Mouse (Mus musculus): ENCODE results near the gene Gm21964. TPM values are rescaled to one million over a fixed set of nuclear protein-coding genes. Genes with fewer than 3 reads are reported as not detected.

The Gm21964 gene
- total RNA-seq (2021): not detected
- long read RNA-seq, experiment 1: 0 reads
- long read RNA-seq, experiment 2: 0 reads

GRCm38 (mm10) chr8:110100907-110101306, at the start of gene Gm21964:
TSS of gene Gm21964 (plus strand) at chr8:110101207.
- no peak for DNase-seq
- intact Hi-C loops (cut with DNase I; ENCODE audit: low total_unique reads): no loop called here

- no peak for DNase-seq
- intact Hi-C loops (cut with DNase I; ENCODE audit: low total_unique reads): no loop called here
Measured at GRCm38 (mm10) chr8:110051208-110051607, 49.8 kb upstream of the Gm21964 start.

GRCm38 (mm10) chr8:110058207-110058606, 42.8 kb upstream of the Gm21964 start:
- no peak for DNase-seq
- intact Hi-C loops (cut with DNase I; ENCODE audit: low total_unique reads): no loop called here

GRCm38 (mm10) chr8:110064161-110064560, 36.8 kb upstream of the Gm21964 start:
- intact Hi-C loops (cut with DNase I; ENCODE audit: low total_unique reads): no loop called here
- no peak for DNase-seq

GRCm38 (mm10) chr8:110064606-110065365, 36.2 kb upstream of the Gm21964 start:
- no peak for DNase-seq
- intact Hi-C loops (cut with DNase I; ENCODE audit: low total_unique reads): no loop called here

GRCm38 (mm10) chr8:110065676-110066075, 35.3 kb upstream of the Gm21964 start:
- no peak for DNase-seq
- intact Hi-C loops (cut with DNase I; ENCODE audit: low total_unique reads): no loop called here

GRCm38 (mm10) chr8:110069706-110070105, 31.3 kb upstream of the Gm21964 start:
- intact Hi-C loops (cut with DNase I; ENCODE audit: low total_unique reads): loop anchor here (2.0 to 5.0 kb wide), 2 partner anchors 62 to 99 kb away; no protein-coding TSS in a partner anchor

GRCm38 (mm10) chr8:110071600-110071999, 29.4 kb upstream of the Gm21964 start:
- intact Hi-C loops (cut with DNase I; ENCODE audit: low total_unique reads): loop anchor here (2.0 to 5.0 kb wide), 2 partner anchors 64 to 101 kb away; no protein-coding TSS in a partner anchor
- DNase-seq: peak; percentile 55

More at GRCm38 (mm10) chr8:110069706-110070105, 31.3 kb upstream of the Gm21964 start:
- DNase-seq: no peak

GRCm38 (mm10) chr8:110074496-110074895, 26.5 kb upstream of the Gm21964 start:
- intact Hi-C loops (cut with DNase I; ENCODE audit: low total_unique reads): loop anchor here (5.0 kb wide), 1 partner anchor 67 kb away; no protein-coding TSS in a partner anchor
- no peak for DNase-seq

GRCm38 (mm10) chr8:110079282-110080221, 21.5 kb upstream of the Gm21964 start, which contains the start of gene Zfp612:
TSS of gene Zfp612 (plus strand) at chr8:110079746.
- peak; percentile 40 for DNase-seq
- intact Hi-C loops (cut with DNase I; ENCODE audit: low total_unique reads): no loop called here

GRCm38 (mm10) chr8:110082416-110083105, 18.4 kb upstream of the Gm21964 start:
- intact Hi-C loops (cut with DNase I; ENCODE audit: low total_unique reads): no loop called here
- no peak for DNase-seq

GRCm38 (mm10) chr8:110091869-110092268, 9.1 kb upstream of the Gm21964 start:
- intact Hi-C loops (cut with DNase I; ENCODE audit: low total_unique reads): no loop called here
- DNase-seq: no peak

GRCm38 (mm10) chr8:110101676-110102075, 669 bp downstream of the Gm21964 start:
- no peak for DNase-seq
- intact Hi-C loops (cut with DNase I; ENCODE audit: low total_unique reads): no loop called here

- intact Hi-C loops (cut with DNase I; ENCODE audit: low total_unique reads): no loop called here
- DNase-seq: no peak
Measured at GRCm38 (mm10) chr8:110102653-110103052, 1.6 kb downstream of the Gm21964 start, which contains the start of gene Gm17720. TSS of gene Gm17720 (minus strand) at chr8:110102753.

- DNase-seq: no peak
- intact Hi-C loops (cut with DNase I; ENCODE audit: low total_unique reads): no loop called here
Measured at GRCm38 (mm10) chr8:110119715-110120114, 18.7 kb downstream of the Gm21964 start.

- peak; percentile 73 for DNase-seq
- intact Hi-C loops (cut with DNase I; ENCODE audit: low total_unique reads): no loop called here
Measured at GRCm38 (mm10) chr8:110130537-110130936, 29.5 kb downstream of the Gm21964 start.

- intact Hi-C loops (cut with DNase I; ENCODE audit: low total_unique reads): no loop called here
- DNase-seq: no peak
Measured at GRCm38 (mm10) chr8:110134236-110134635, 33.2 kb downstream of the Gm21964 start.

GRCm38 (mm10) chr8:110135515-110135914, 34.5 kb downstream of the Gm21964 start:
- DNase-seq: no peak

GRCm38 (mm10) chr8:110140156-110140555, 39.1 kb downstream of the Gm21964 start:
- intact Hi-C loops (cut with DNase I; ENCODE audit: low total_unique reads): loop anchor here (10.0 kb wide), 1 partner anchor 335 kb away; no protein-coding TSS in a partner anchor
- DNase-seq: no peak

More at GRCm38 (mm10) chr8:110135515-110135914, 34.5 kb downstream of the Gm21964 start:
- intact Hi-C loops (cut with DNase I; ENCODE audit: low total_unique reads): no loop called here

Measured in gastrocnemius, postnatal 14 days (tissue).